Mouse (Mus musculus) CH12.LX (cell line): ENCODE measurements around the gene Etl4.

Source experiments
- CTCF ChIP-seq, 2 experiments: IDR thresholded peaks in 1 of 2; conservative IDR thresholded peaks in 1 of 2; 2 replicates each; pipeline ENCODE4 v1.5.1; 2011 to 2012; ENCODE audit warnings: low read depth in 2 of 2, low read length in 2 of 2, improper control_type of control experiment in 1 of 2, inconsistent platforms in 1 of 2, mild to moderate bottlenecking in 1 of 2, moderate library complexity in 1 of 2
- EP300 ChIP-seq: IDR thresholded peaks from 2 replicates; pipeline ENCODE4 v1.6.1; 2011; ENCODE audit warnings: low read length, improper control_type of control experiment
- RCOR1 ChIP-seq: conservative IDR thresholded peaks from 2 replicates; pipeline ENCODE4 v1.6.1; 2012; ENCODE audit warnings: low read depth, mild to moderate bottlenecking, inconsistent platforms, low read length, improper control_type of control experiment

DNA sequence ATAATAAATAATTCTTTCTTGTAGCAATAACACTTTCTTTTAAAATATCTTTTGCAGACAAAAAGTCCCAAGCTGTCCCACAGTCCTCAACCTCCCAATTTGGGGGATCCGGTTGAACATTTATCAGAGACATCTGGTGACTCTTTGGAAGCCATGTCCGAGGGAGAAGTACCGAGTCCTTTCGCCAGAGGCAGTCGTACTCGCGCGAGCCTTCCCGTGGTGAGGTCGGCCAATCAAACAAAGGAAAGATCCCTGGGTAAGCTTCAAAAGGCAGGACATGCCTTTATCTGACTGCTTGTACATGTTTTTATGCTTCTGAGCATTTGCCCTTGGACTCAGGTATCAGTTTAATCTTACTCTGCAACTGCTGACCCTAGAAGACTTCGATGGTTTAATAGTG lies 752.3 kb downstream of the Etl4 start:
- TF ChIP-seq EP300 = no peak
- no peak for TF ChIP-seq CTCF (conservative IDR thresholded peaks at IDR 0.05 in 1 of 2, IDR thresholded peaks at IDR 0.05 in 1 of 2; ENCODE audit: low read depth in 2 of 2, low read length in 2 of 2)
- no peak for TF ChIP-seq RCOR1
